Mouse (Mus musculus) midbrain, embryonic 12.5 days (tissue): ENCODE measurements at regions not wholly inside any gene's neighbourhood (a gene's known extent, or its start where the extent isn't known, plus 50 kb on each side); places are given as distances from the start of the nearest gene placed in this dataset.

Experiments
- ATAC-seq: fragments of 200-750 bp; cut with Nextera tagmentation; 2 replicates; pipeline ENCODE4 v1.8.0; 2017; ENCODE audit warnings: low read depth, moderate TSS enrichment, moderate library complexity; ENCODE audit not compliant: low FRiP score
- H3K27ac ChIP-seq: fragments of 300-500 bp; sonication (generic); replicated peaks from 2 replicates; pipeline ENCODE4 v1.5.1; 2016; ENCODE audit warnings: mild to moderate bottlenecking
- H3K27me3 ChIP-seq: fragments of 300-500 bp; sonication (generic); 2 replicates; pipeline ENCODE4 v1.6.1; 2016; ENCODE audit warnings: mild to moderate bottlenecking
- H3K36me3 ChIP-seq: fragments of 300-500 bp; sonication (generic); 2 replicates; pipeline ENCODE4 v1.6.1; 2016
- H3K4me1 ChIP-seq: fragments of 300-500 bp; sonication (generic); 2 replicates; pipeline ENCODE4 v1.6.1; 2016
- H3K4me2 ChIP-seq: fragments of 300-500 bp; sonication (generic); replicated peaks from 2 replicates; pipeline ENCODE4 v1.6.1; 2016; ENCODE audit warnings: mild to moderate bottlenecking, moderate library complexity
- H3K4me3 ChIP-seq: fragments of 300-500 bp; sonication (generic); 2 replicates; pipeline ENCODE4 v1.5.1; 2016; ENCODE audit warnings: mild to moderate bottlenecking
- H3K9ac ChIP-seq: fragments of 300-500 bp; sonication (generic); replicated peaks from 2 replicates; pipeline ENCODE4 v1.6.1; 2016; ENCODE audit warnings: mild to moderate bottlenecking, moderate library complexity
- H3K9me3 ChIP-seq: fragments of 300-500 bp; sonication (generic); 2 replicates; pipeline ENCODE4 v1.6.1; 2016; ENCODE audit warnings: mild to moderate bottlenecking
- WGBS: fragments of 180-500 bp; shearing (Covaris S2); methylation state at CpG from one replicate; pipeline ENCODE4 v1.1.7; 2016; 5-methylcytosine and 5-hydroxymethylcytosine counted together

GRCm38 (mm10) chr15:94045131-94045756, 420.0 kb downstream of the Adamts20 start:
- no peaks in the 10 kb centered on the region for H3K27me3 ChIP-seq
- H3K36me3 ChIP-seq: no peaks in the 10 kb centered on the region
- no peak overlapping the region for H3K9ac ChIP-seq
- 83% methylated on average over 18 of the region's 18 CpGs for WGBS
- no peaks in the 10 kb centered on the region for H3K9me3 ChIP-seq
- H3K4me2 ChIP-seq: no peak overlapping the region
- no peaks in the 10 kb centered on the region for H3K4me1 ChIP-seq
- H3K4me3 ChIP-seq: no peak overlapping the region
- ATAC-seq: no peak
- no peak overlapping the region for H3K27ac ChIP-seq

GRCm38 (mm10) chr15:94032957-94033356, 432.3 kb downstream of the Adamts20 start:
- Histone ChIP-seq H3K4me1 (no peaks in the 10 kb centered on the region), H3K4me3 (no peak overlapping the region), H3K4me2 (no peak overlapping the region), H3K9ac (no peak overlapping the region), H3K27ac (no peak overlapping the region), H3K36me3 (no peaks in the 10 kb centered on the region), H3K27me3 (no peaks in the 10 kb centered on the region), H3K9me3 (no peaks in the 10 kb centered on the region)
- ATAC-seq: no peak
- WGBS: 82% methylated on average over 2 of the region's 2 CpGs

- no peak for ATAC-seq
- Histone ChIP-seq H3K9me3 (no peaks in the 10 kb centered on the region), H3K9ac (no peak overlapping the region), H3K27ac (no peak overlapping the region), H3K27me3 (no peaks in the 10 kb centered on the region), H3K4me1 (no peaks in the 10 kb centered on the region), H3K36me3 (no peaks in the 10 kb centered on the region), H3K4me2 (no peak overlapping the region), H3K4me3 (no peak overlapping the region)
- 65% methylated on average over 16 of the region's 16 CpGs for whole genome bisulfite sequencing
Measured at GRCm38 (mm10) chr15:94025996-94026696, 430.5 kb upstream of the Prickle1 start.

GRCm38 (mm10) chr15:94025239-94025971, 429.7 kb upstream of the Prickle1 start:
- Histone ChIP-seq H3K4me2 (no peak overlapping the region), H3K9me3 (no peaks in the 10 kb centered on the region), H3K27me3 (no peaks in the 10 kb centered on the region), H3K4me1 (no peaks in the 10 kb centered on the region), H3K9ac (no peak overlapping the region), H3K36me3 (no peaks in the 10 kb centered on the region), H3K27ac (no peak overlapping the region), H3K4me3 (no peak overlapping the region)
- no peak for ATAC-seq
- 81% methylated on average over 20 of the region's 20 CpGs for WGBS

- 84% methylated on average over 3 of the region's 3 CpGs for WGBS
- no peak overlapping the region for H3K4me3 ChIP-seq
- no peaks in the 10 kb centered on the region for H3K9me3 ChIP-seq
- H3K27me3 ChIP-seq: no peaks in the 10 kb centered on the region
- ATAC-seq: no peak
- no peak overlapping the region for H3K9ac ChIP-seq
- H3K27ac ChIP-seq: no peak overlapping the region
- H3K4me2 ChIP-seq: no peak overlapping the region
- no peaks in the 10 kb centered on the region for H3K36me3 ChIP-seq
- no peaks in the 10 kb centered on the region for H3K4me1 ChIP-seq
Measured at GRCm38 (mm10) chr15:94024806-94025205, 429.1 kb upstream of the Prickle1 start.

GRCm38 (mm10) chr15:94024126-94024730, 428.5 kb upstream of the Prickle1 start:
- Histone ChIP-seq H3K27ac (no peak overlapping the region), H3K9ac (no peak overlapping the region), H3K4me1 (no peaks in the 10 kb centered on the region), H3K4me2 (no peak overlapping the region), H3K9me3 (0 out of 2 replicates have a peak, but pooled peaks cover 2% of the 10 kb centered on the region), H3K4me3 (no peak overlapping the region), H3K36me3 (no peaks in the 10 kb centered on the region), H3K27me3 (no peaks in the 10 kb centered on the region)
- ATAC-seq: 0 out of 2 replicates have a peak, but pooled peaks have one; percentile 44
- WGBS: 66% methylated on average over 4 of the region's 4 CpGs

- H3K9me3 ChIP-seq: 0 out of 2 replicates have a peak, but pooled peaks cover 4% of the 10 kb centered on the region
- H3K4me3 ChIP-seq: no peak overlapping the region
- H3K9ac ChIP-seq: no peak overlapping the region
- H3K4me1 ChIP-seq: no peaks in the 10 kb centered on the region
- 88% methylated on average over 4 of the region's 4 CpGs for WGBS
- H3K27ac ChIP-seq: no peak overlapping the region
- ATAC-seq: no peak
- H3K4me2 ChIP-seq: no peak overlapping the region
- H3K36me3 ChIP-seq: no peaks in the 10 kb centered on the region
- no peaks in the 10 kb centered on the region for H3K27me3 ChIP-seq
Measured at GRCm38 (mm10) chr15:94023501-94023900, 427.8 kb upstream of the Prickle1 start.

GRCm38 (mm10) chr15:94017814-94018213, 422.1 kb upstream of the Prickle1 start:
- no peak overlapping the region for H3K4me3 ChIP-seq
- no peaks in the 10 kb centered on the region for H3K36me3 ChIP-seq
- H3K4me2 ChIP-seq: no peak overlapping the region
- WGBS: 78% methylated on average over 9 of the region's 9 CpGs
- ATAC-seq: no peak
- H3K27ac ChIP-seq: no peak overlapping the region
- H3K27me3 ChIP-seq: no peaks in the 10 kb centered on the region
- H3K9me3 ChIP-seq: 0 out of 2 replicates have a peak, but pooled peaks cover 4% of the 10 kb centered on the region
- no peak overlapping the region for H3K9ac ChIP-seq
- no peaks in the 10 kb centered on the region for H3K4me1 ChIP-seq

GRCm38 (mm10) chr15:94011499-94011898, 415.8 kb upstream of the Prickle1 start:
- ATAC-seq: no peak
- no peaks in the 10 kb centered on the region for H3K27me3 ChIP-seq
- no peaks in the 10 kb centered on the region for H3K4me1 ChIP-seq
- no peak overlapping the region for H3K4me3 ChIP-seq
- H3K9ac ChIP-seq: no peak overlapping the region
- no peak overlapping the region for H3K27ac ChIP-seq
- WGBS: 82% methylated on average over 4 of the region's 4 CpGs
- H3K9me3 ChIP-seq: no peaks in the 10 kb centered on the region
- H3K36me3 ChIP-seq: no peaks in the 10 kb centered on the region
- no peak overlapping the region for H3K4me2 ChIP-seq

GRCm38 (mm10) chr15:94006082-94006481, 410.4 kb upstream of the Prickle1 start:
- Histone ChIP-seq H3K4me1 (no peaks in the 10 kb centered on the region), H3K4me2 (no peak overlapping the region), H3K9ac (no peak overlapping the region), H3K36me3 (no peaks in the 10 kb centered on the region), H3K27me3 (no peaks in the 10 kb centered on the region), H3K9me3 (no peaks in the 10 kb centered on the region), H3K27ac (no peak overlapping the region), H3K4me3 (no peak overlapping the region)
- 79% methylated on average over 5 of the region's 5 CpGs for WGBS
- no peak for ATAC-seq

GRCm38 (mm10) chr15:94004911-94005310, 409.2 kb upstream of the Prickle1 start:
- H3K4me1 ChIP-seq: no peaks in the 10 kb centered on the region
- no peak overlapping the region for H3K4me2 ChIP-seq
- H3K4me3 ChIP-seq: no peak overlapping the region
- no peaks in the 10 kb centered on the region for H3K36me3 ChIP-seq
- no peak for ATAC-seq
- H3K9ac ChIP-seq: no peak overlapping the region
- no peaks in the 10 kb centered on the region for H3K27me3 ChIP-seq
- no peak overlapping the region for H3K27ac ChIP-seq
- no peaks in the 10 kb centered on the region for H3K9me3 ChIP-seq
- WGBS: 51% methylated on average over 4 of the region's 4 CpGs

- no peak overlapping the region for H3K4me3 ChIP-seq
- ATAC-seq: no peak
- H3K36me3 ChIP-seq: no peaks in the 10 kb centered on the region
- no peaks in the 10 kb centered on the region for H3K4me1 ChIP-seq
- no peak overlapping the region for H3K27ac ChIP-seq
- H3K4me2 ChIP-seq: no peak overlapping the region
- 75% methylated on average over 7 of the region's 7 CpGs for WGBS
- no peaks in the 10 kb centered on the region for H3K27me3 ChIP-seq
- H3K9me3 ChIP-seq: no peaks in the 10 kb centered on the region
- H3K9ac ChIP-seq: no peak overlapping the region
Measured at GRCm38 (mm10) chr15:94003145-94003544, 407.5 kb upstream of the Prickle1 start.
